Comparison of ENCODE assay signal across 8 mouse cellular contexts in the genomic region with DNA sequence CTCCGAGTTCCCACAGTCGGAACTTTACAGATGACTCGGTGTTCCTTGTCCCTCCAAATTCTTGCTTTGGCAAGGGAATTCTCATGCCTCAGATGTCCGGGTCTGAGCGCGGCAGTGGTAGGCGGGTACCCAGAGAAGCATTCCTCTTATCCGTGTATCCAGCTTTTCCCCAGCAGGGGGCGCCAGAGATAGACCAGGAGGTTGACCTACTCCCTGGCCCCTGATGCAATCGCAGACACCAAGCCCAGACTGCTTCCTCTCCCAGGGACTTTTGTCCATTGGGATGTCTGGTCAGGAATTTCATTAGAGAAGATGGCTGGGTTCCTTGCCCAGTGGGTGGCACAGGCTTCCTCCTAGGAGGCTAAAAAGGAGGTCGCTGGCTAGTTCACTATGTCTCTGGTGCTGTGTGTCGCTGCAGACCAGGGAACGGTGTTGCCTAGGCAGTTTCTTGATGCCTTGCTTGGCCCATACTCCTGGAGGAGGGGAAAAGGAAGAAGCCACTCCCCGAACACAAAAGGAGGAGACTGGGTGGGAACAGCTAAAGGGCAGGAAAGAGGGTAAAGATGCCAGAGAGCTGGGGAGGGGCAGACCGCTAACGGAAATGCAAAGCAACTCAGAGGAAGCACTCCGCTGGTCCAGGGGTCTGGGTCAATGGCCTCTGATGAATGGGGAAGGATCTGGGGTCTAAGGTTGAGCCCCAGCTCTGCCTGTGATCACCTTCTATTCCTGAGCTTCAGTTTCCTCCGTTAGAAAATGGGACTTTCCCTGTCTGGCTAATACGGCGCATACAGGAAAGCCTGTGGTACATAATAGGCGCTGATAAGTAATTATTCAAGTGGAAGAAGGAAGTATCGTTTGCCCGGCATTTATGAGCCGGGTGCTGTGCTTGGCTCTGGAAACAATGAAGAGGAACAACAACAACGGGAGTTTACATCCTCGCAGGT. TPM values are rescaled to one million over a fixed set of nuclear protein-coding genes. Genes with fewer than 3 reads are reported as not detected.
DNase-seq lines count a peak whose midpoint lies in the region; ATAC-seq lines count a peak whose summit lies in the region.

No protein-coding gene starts in this region.

- WGBS in hindbrain, embryonic 10.5 days = 19% methylated on average over 26 of the region's 26 CpGs
- 19% methylated on average over 26 of the region's 26 CpGs for WGBS in lung, embryonic 15.5 days

- peak; percentile 42 for ATAC-seq in frontal cortex, adult (ENCODE audit: low TSS enrichment)
- ATAC-seq in lung, embryonic 15.5 days (ENCODE audit: borderline replicate concordance, extremely low read depth, low FRiP score, low TSS enrichment) = peak; percentile 81

- H3K4me1 ChIP-seq in hindbrain, embryonic 10.5 days (replicated peaks) = peaks cover 65% of the 10 kb centered on the region
- H3K4me1 ChIP-seq in lung, embryonic 15.5 days = peaks cover 34% of the 10 kb centered on the region

- peaks cover 3% of the 10 kb centered on the region; the same call in 1 of the 2 replicates for H3K9me3 ChIP-seq in hindbrain, embryonic 10.5 days
- H3K9me3 ChIP-seq in lung, embryonic 15.5 days = no peaks in the 10 kb centered on the region

- no peak overlapping the region for H3K9ac ChIP-seq in lung, embryonic 15.5 days

- H3K36me3 ChIP-seq in hindbrain, embryonic 10.5 days = no peaks in the 10 kb centered on the region
- H3K36me3 ChIP-seq in lung, embryonic 15.5 days = no peaks in the 10 kb centered on the region

- peak overlapping the region; percentile 44 for H3K4me2 ChIP-seq in lung, embryonic 15.5 days

- H3K27me3 ChIP-seq in hindbrain, embryonic 10.5 days (ENCODE audit: insufficient read depth, poor library complexity, severe bottlenecking) = peaks cover 92% of the 10 kb centered on the region
- H3K27me3 ChIP-seq in lung, embryonic 15.5 days = peaks cover 46% of the 10 kb centered on the region

- H3K27ac ChIP-seq in hindbrain, embryonic 10.5 days = peak overlapping the region; percentile 66
- H3K27ac ChIP-seq in lung, embryonic 15.5 days = peak overlapping the region; percentile 72

- peak; percentile 80 for DNase-seq in MEL-GATA-1-ER (ENCODE audit: extremely low read depth, low read depth)
- peak; percentile 98 for DNase-seq in cerebellum, adult 8-10 months
- DNase-seq in hindbrain, embryonic 10.5 days (ENCODE audit: low spot score) = peak; percentile 95
- DNase-seq in layer of hippocampus, adult 9-10 months (ENCODE audit: low spot score) = peak; percentile 91
- DNase-seq in ovary, adult 18-20 months (ENCODE audit: low spot score) = peak; percentile 74
- DNase-seq in thymus, postnatal 0 days (ENCODE audit: low spot score) = peak; percentile 84

- H3K4me3 ChIP-seq in hindbrain, embryonic 10.5 days = peak overlapping the region; percentile 31
- H3K4me3 ChIP-seq in lung, embryonic 15.5 days = peak overlapping the region; percentile 9; the same call in 1 of the 2 replicates

RNA-seq across cellular contexts. Expression of a gene that starts 6.7 kb away (rescaled TPM):
- 2.3 and 6.1 TPM in 2 replicates for polyA plus RNA-seq in hindbrain, embryonic 10.5 days (2016; fragmentation: Nextera tagmentation; extraction: Ambion mirVana)
- polyA plus RNA-seq in lung, embryonic 15.5 days (2015; fragmentation: Nextera tagmentation; extraction: Ambion mirVana) = 1.4 and 2.1 TPM in 2 replicates
- polyA plus RNA-seq in thymus, postnatal 0 days (2015; fragmentation: Nextera tagmentation; extraction: Ambion mirVana) = 0.99 and 1.4 TPM in 2 replicates

RNA-seq across cellular contexts. Expression of a gene that starts 29.5 kb away (rescaled TPM):
- 59.5 and 71.1 TPM in 2 replicates for polyA plus RNA-seq in hindbrain, embryonic 10.5 days (2016; fragmentation: Nextera tagmentation; extraction: Ambion mirVana)
- 75.4 and 77.0 TPM in 2 replicates for polyA plus RNA-seq in lung, embryonic 15.5 days (2015; fragmentation: Nextera tagmentation; extraction: Ambion mirVana)
- polyA plus RNA-seq in thymus, postnatal 0 days (2015; fragmentation: Nextera tagmentation; extraction: Ambion mirVana) = 25.2 and 26.9 TPM in 2 replicates

RNA-seq across cellular contexts. Expression of a gene that starts 48.2 kb away (rescaled TPM):
- 104 and 114 TPM in 2 replicates for polyA plus RNA-seq in hindbrain, embryonic 10.5 days (2016; fragmentation: Nextera tagmentation; extraction: Ambion mirVana)
- polyA plus RNA-seq in lung, embryonic 15.5 days (2015; fragmentation: Nextera tagmentation; extraction: Ambion mirVana) = 105 and 112 TPM in 2 replicates
- polyA plus RNA-seq in thymus, postnatal 0 days (2015; fragmentation: Nextera tagmentation; extraction: Ambion mirVana) = 229 and 231 TPM in 2 replicates

RNA-seq across cellular contexts. Expression of a gene that starts 52.7 kb away (rescaled TPM):
- polyA plus RNA-seq in hindbrain, embryonic 10.5 days (2016; fragmentation: Nextera tagmentation; extraction: Ambion mirVana) = 66.9 and 74.6 TPM in 2 replicates
- polyA plus RNA-seq in lung, embryonic 15.5 days (2015; fragmentation: Nextera tagmentation; extraction: Ambion mirVana) = 39.9 and 41.0 TPM in 2 replicates
- polyA plus RNA-seq in thymus, postnatal 0 days (2015; fragmentation: Nextera tagmentation; extraction: Ambion mirVana) = 25.0 and 27.5 TPM in 2 replicates

Comparison
In these comparisons a context has a peak if more than half of its experiments do, and no peak if none do; other contexts are left out.
1. Peak in every context shown above with its lines: DNase-seq, ATAC-seq, H3K4me3 ChIP-seq and H3K27ac ChIP-seq.